In the genomic region with DNA sequence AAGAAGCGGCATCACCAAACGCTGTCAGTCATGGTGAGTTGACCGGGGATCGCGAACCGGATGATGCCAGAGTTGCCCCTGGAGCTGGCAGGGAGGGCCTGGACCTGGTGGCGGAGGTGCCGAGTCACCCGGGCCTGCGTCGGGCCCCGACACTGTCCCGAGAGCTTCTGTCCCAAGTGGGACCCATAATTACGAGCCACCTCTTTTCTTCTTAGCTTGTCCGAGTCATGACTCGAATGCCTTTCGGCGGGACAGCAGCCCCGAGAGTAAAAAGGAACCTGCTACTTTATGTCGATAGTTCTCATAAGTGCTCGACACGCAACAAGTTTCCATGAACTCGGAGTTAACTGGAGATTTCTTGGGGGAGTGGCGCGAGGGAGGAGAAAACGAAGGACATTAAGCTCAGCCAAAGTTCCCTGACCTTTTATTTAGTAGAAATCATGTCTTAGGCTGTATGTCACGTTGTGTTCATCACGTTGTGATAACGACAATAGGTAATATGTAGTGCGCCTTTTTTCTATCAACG, we compare ENCODE assay signal across 8 mouse cellular contexts. TPM values are rescaled to one million over a fixed set of nuclear protein-coding genes. Genes with fewer than 3 reads are reported as not detected.
DNase-seq lines count a peak whose midpoint lies in the region; ATAC-seq and TF ChIP-seq lines count a peak whose summit lies in the region.

No protein-coding gene starts in this region.

- no peak for DNase-seq in heart, adult 2 months
- DNase-seq in heart, postnatal 25 days (ENCODE audit: low spot score), result no peak
- DNase-seq in forebrain, embryonic 11.5 days (ENCODE audit: low spot score), result no peak
- no peak for DNase-seq in liver, embryonic 13.5 days
- DNase-seq in ovary, adult 18-20 months (ENCODE audit: low spot score), result no peak
- DNase-seq in embryo, embryonic 10 days (ENCODE audit: low spot score), result no peak
- DNase-seq in thymus, postnatal 25 days, result no peak

- WGBS in heart, adult 2 months, result under 1% methylated on average over 31 of the region's 31 CpGs
- 2% methylated on average over 31 of the region's 31 CpGs for WGBS in forebrain, embryonic 11.5 days
- WGBS in liver, embryonic 13.5 days (ENCODE audit: insufficient replicate concordance), result 1% methylated on average over 31 of the region's 31 CpGs

- H3K79me2 ChIP-seq in heart, adult 2 months (replicated peaks; ENCODE audit: control insufficient read depth, insufficient read depth, low read length), result peaks cover 2% of the 10 kb centered on the region; the same call in 1 of the 2 replicates
- H3K79me2 ChIP-seq in C2C12 (ENCODE audit: control insufficient read depth, insufficient read depth), result peaks cover 68% of the 10 kb centered on the region

- intact Hi-C loops in heart, adult 2 months (cut with DNase I), result loop anchor here (5.0 to 10.0 kb wide), 3 partner anchors 185 to 568 kb away; a partner anchor contains a TSS
- intact Hi-C loops in heart, postnatal 25 days (cut with DNase I), result no loop called here

- no peaks in the 10 kb centered on the region for H3K9me3 ChIP-seq in forebrain, embryonic 11.5 days (ENCODE audit: control insufficient read depth, low read length)
- H3K9me3 ChIP-seq in liver, embryonic 13.5 days (replicated peaks), result no peaks in the 10 kb centered on the region

- H3K79me3 ChIP-seq in C2C12 (ENCODE audit: low read depth), result peaks cover 38% of the 10 kb centered on the region

- peak overlapping the region; percentile 84 for H3K4me3 ChIP-seq in heart, adult 2 months
- H3K4me3 ChIP-seq in C2C12 (ENCODE audit: insufficient read depth, poor library complexity, severe bottlenecking), result peak overlapping the region; percentile 86
- peak overlapping the region; percentile 78 for H3K4me3 ChIP-seq in forebrain, embryonic 11.5 days (ENCODE audit: low read depth, low read length)
- H3K4me3 ChIP-seq in liver, embryonic 13.5 days (replicated peaks), result peak overlapping the region; percentile 73

- peak overlapping the region; percentile 83 for H3K4me2 ChIP-seq in forebrain, embryonic 11.5 days (ENCODE audit: low read depth, low read length, severe bottlenecking)
- H3K4me2 ChIP-seq in liver, embryonic 13.5 days, result peak overlapping the region; percentile 80

- H3K27ac ChIP-seq in heart, adult 2 months, result peak overlapping the region; percentile 94
- no peak overlapping the region for H3K27ac ChIP-seq in forebrain, embryonic 11.5 days (ENCODE audit: low read depth, low read length)
- H3K27ac ChIP-seq in liver, embryonic 13.5 days, result peak overlapping the region; percentile 78

- H3K27me3 ChIP-seq in heart, adult 2 months (ENCODE audit: control insufficient read depth, insufficient read depth, low read length), result no peaks in the 10 kb centered on the region
- H3K27me3 ChIP-seq in C2C12 (ENCODE audit: control insufficient read depth, insufficient read depth, insufficient read length), result no peaks in the 10 kb centered on the region
- H3K27me3 ChIP-seq in forebrain, embryonic 11.5 days (ENCODE audit: control insufficient read depth, insufficient read depth, low read length), result no peaks in the 10 kb centered on the region
- H3K27me3 ChIP-seq in liver, embryonic 13.5 days, result no peaks in the 10 kb centered on the region

- TF ChIP-seq EP300 in heart, adult 2 months (IDR thresholded peaks at IDR 0.05; ENCODE audit: insufficient read depth, low read depth, low read length), result no peak

- 0 out of 2 replicates have a peak, but pooled peaks have one; percentile 2 for TF ChIP-seq CTCF in heart, adult 2 months (IDR thresholded peaks at IDR 0.05)
- TF ChIP-seq CTCF in C2C12 (IDR thresholded peaks at IDR 0.05; ENCODE audit: control insufficient read depth, insufficient read depth, insufficient read length), result no peak

- no peaks in the 10 kb centered on the region for H3K4me1 ChIP-seq in heart, adult 2 months (ENCODE audit: control insufficient read depth, insufficient read depth, low read length)
- H3K4me1 ChIP-seq in forebrain, embryonic 11.5 days (replicated peaks; ENCODE audit: control insufficient read depth, insufficient read depth, low read length), result peaks cover 5% of the 10 kb centered on the region; the same call in 1 of the 2 replicates
- peaks cover 44% of the 10 kb centered on the region for H3K4me1 ChIP-seq in liver, embryonic 13.5 days (replicated peaks)

- no peak; the same call in 1 of the 2 replicates for TF ChIP-seq POLR2A in heart, adult 2 months (IDR thresholded peaks at IDR 0.05; ENCODE audit: insufficient read depth, low read depth, low read length)

- peak overlapping the region; percentile 87 for H3K9ac ChIP-seq in heart, adult 2 months (ENCODE audit: low read depth, low read length)
- peak overlapping the region; percentile 80 for H3K9ac ChIP-seq in forebrain, embryonic 11.5 days (ENCODE audit: low read length)
- peak overlapping the region; percentile 81 for H3K9ac ChIP-seq in liver, embryonic 13.5 days

- peak overlapping the region; percentile 78 for H3ac ChIP-seq in C2C12 (ENCODE audit: control insufficient read depth, insufficient read length, low read depth)

- ATAC-seq in forebrain, embryonic 11.5 days (replicated peaks; ENCODE audit: low FRiP score), result peak; percentile 61
- ATAC-seq in liver, embryonic 13.5 days (ENCODE audit: low read depth), result peak; percentile 50

- no peaks in the 10 kb centered on the region for H3K36me3 ChIP-seq in heart, adult 2 months (ENCODE audit: control insufficient read depth, insufficient read depth, low read length)
- peaks cover 51% of the 10 kb centered on the region for H3K36me3 ChIP-seq in C2C12 (ENCODE audit: control insufficient read depth, insufficient read depth)
- H3K36me3 ChIP-seq in forebrain, embryonic 11.5 days (ENCODE audit: control insufficient read depth, insufficient read depth, low read length), result peaks cover 7% of the 10 kb centered on the region; the same call in 1 of the 2 replicates
- peaks cover 60% of the 10 kb centered on the region for H3K36me3 ChIP-seq in liver, embryonic 13.5 days

TF ChIP-seq in C2C12, 6 proteins besides CTCF, POLR2A, EP300 and RAD21:
- no peak for TF ChIP-seq USF1 (IDR thresholded peaks at IDR 0.05; ENCODE audit: low read depth)
- no peak for TF ChIP-seq CEBPB (IDR thresholded peaks at IDR 0.05; ENCODE audit: low read depth)
- TF ChIP-seq FOSL1 (IDR thresholded peaks at IDR 0.05; ENCODE audit: insufficient read depth, low read length, poor library complexity, severe bottlenecking), result no peak
- no peak for TF ChIP-seq MYOG (IDR thresholded peaks at IDR 0.05; ENCODE audit: control insufficient read depth, extremely low read depth, insufficient read length)
- TF ChIP-seq MAX (IDR thresholded peaks at IDR 0.05), result no peak
- no peak for TF ChIP-seq MYOD1 (IDR thresholded peaks at IDR 0.05; ENCODE audit: control insufficient read depth, insufficient read length, low read depth)

RNA-seq across cellular contexts. Expression of a gene that starts 0.7 kb away (rescaled TPM):
- total RNA-seq in heart, adult 2 months (2021), result 1 to 10 TPM; 2.5 to 3.4 TPM
- polyA plus RNA-seq in heart, adult 2 months (2012; rRNA removed), result 3.9 and 5.2 TPM in 2 replicates
- 1 to 10 TPM; 2.7 to 4.1 TPM for total RNA-seq in heart, postnatal 25 days (2021)
- polyA plus RNA-seq in C2C12 (2012; fragmentation: generic; extraction: Trizol), result 52.1 TPM
- 75.8 and 82.0 TPM in 2 replicates for polyA plus RNA-seq in forebrain, embryonic 11.5 days (2014; fragmentation: Nextera tagmentation; extraction: Ambion mirVana)
- 46.2 and 51.5 TPM in 2 replicates for polyA plus RNA-seq in liver, embryonic 13.5 days (2015; fragmentation: Nextera tagmentation; extraction: Ambion mirVana)

RNA-seq across cellular contexts. Expression of a gene that starts 0.9 kb away (rescaled TPM):
- 10 to 100 TPM; 45.4 to 48.5 TPM for total RNA-seq in heart, adult 2 months (2021)
- polyA plus RNA-seq in heart, adult 2 months (2012; rRNA removed), result 30.3 and 42.6 TPM in 2 replicates
- total RNA-seq in heart, postnatal 25 days (2021), result 10 to 100 TPM; 51.7 to 58.3 TPM
- polyA plus RNA-seq in C2C12 (2012; fragmentation: generic; extraction: Trizol), result 35.5 TPM
- 87.5 and 102 TPM in 2 replicates for polyA plus RNA-seq in forebrain, embryonic 11.5 days (2014; fragmentation: Nextera tagmentation; extraction: Ambion mirVana)
- 47.0 and 53.3 TPM in 2 replicates for polyA plus RNA-seq in liver, embryonic 13.5 days (2015; fragmentation: Nextera tagmentation; extraction: Ambion mirVana)

RNA-seq across cellular contexts. Expression of a gene that starts 23.9 kb away (rescaled TPM):
- total RNA-seq in heart, adult 2 months (2021), result 10 to 100 TPM; 23.3 to 25.5 TPM
- 46.9 and 68.1 TPM in 2 replicates for polyA plus RNA-seq in heart, adult 2 months (2012; rRNA removed)
- total RNA-seq in heart, postnatal 25 days (2021), result 10 to 100 TPM; 21.1 to 24.2 TPM
- 1.5 TPM for polyA plus RNA-seq in C2C12 (2012; fragmentation: generic; extraction: Trizol)
- polyA plus RNA-seq in forebrain, embryonic 11.5 days (2014; fragmentation: Nextera tagmentation; extraction: Ambion mirVana), result 23.9 and 28.2 TPM in 2 replicates
- polyA plus RNA-seq in liver, embryonic 13.5 days (2015; fragmentation: Nextera tagmentation; extraction: Ambion mirVana), result 20.3 and 23.8 TPM in 2 replicates

RNA-seq across cellular contexts. Expression of a gene that starts 23.9 kb away (rescaled TPM):
- 1 to 10 TPM in 1 of 2 experiments, not detected in 1; 1.3 TPM for total RNA-seq in heart, adult 2 months (2021)
- polyA plus RNA-seq in heart, adult 2 months (2012; rRNA removed), result not detected in 2 replicates
- 1 to 10 TPM in 1 of 2 experiments, not detected in 1; 1.5 TPM for total RNA-seq in heart, postnatal 25 days (2021)
- not detected for polyA plus RNA-seq in C2C12 (2012; fragmentation: generic; extraction: Trizol)
- not detected in 2 replicates for polyA plus RNA-seq in forebrain, embryonic 11.5 days (2014; fragmentation: Nextera tagmentation; extraction: Ambion mirVana)
- polyA plus RNA-seq in liver, embryonic 13.5 days (2015; fragmentation: Nextera tagmentation; extraction: Ambion mirVana), result not detected in 2 replicates

RNA-seq across cellular contexts. Expression of a gene that starts 35.8 kb away (rescaled TPM):
- 10 to 100 TPM; 14.7 to 19.5 TPM for total RNA-seq in heart, adult 2 months (2021)
- 27.6 and 38.3 TPM in 2 replicates for polyA plus RNA-seq in heart, adult 2 months (2012; rRNA removed)
- total RNA-seq in heart, postnatal 25 days (2021), result 10 to 100 TPM; 26.9 to 34.2 TPM
- polyA plus RNA-seq in C2C12 (2012; fragmentation: generic; extraction: Trizol), result 0.02 TPM
- polyA plus RNA-seq in forebrain, embryonic 11.5 days (2014; fragmentation: Nextera tagmentation; extraction: Ambion mirVana), result 21.1 and 25.8 TPM in 2 replicates
- 7.8 and 8.3 TPM in 2 replicates for polyA plus RNA-seq in liver, embryonic 13.5 days (2015; fragmentation: Nextera tagmentation; extraction: Ambion mirVana)
